Mouse (Mus musculus) cerebellum, adult 2 months (tissue): ENCODE measurements around the gene Fbxw7.

Source experiments
- CTCF ChIP-seq: fragments of 200-500 bp; IDR thresholded peaks from 2 replicates; pipeline ENCODE4 v1.5.1; 2011; ENCODE audit warnings: low read depth, mild to moderate bottlenecking, control low read depth, low read length, moderate library complexity, borderline replicate concordance; ENCODE audit not compliant: insufficient read depth
- POLR2A ChIP-seq: fragments of 200-500 bp; IDR thresholded peaks from 2 replicates; pipeline ENCODE4 v1.6.1; 2011; ENCODE audit warnings: low read length, control low read depth, borderline replicate concordance; ENCODE audit not compliant: insufficient read depth

DNA sequence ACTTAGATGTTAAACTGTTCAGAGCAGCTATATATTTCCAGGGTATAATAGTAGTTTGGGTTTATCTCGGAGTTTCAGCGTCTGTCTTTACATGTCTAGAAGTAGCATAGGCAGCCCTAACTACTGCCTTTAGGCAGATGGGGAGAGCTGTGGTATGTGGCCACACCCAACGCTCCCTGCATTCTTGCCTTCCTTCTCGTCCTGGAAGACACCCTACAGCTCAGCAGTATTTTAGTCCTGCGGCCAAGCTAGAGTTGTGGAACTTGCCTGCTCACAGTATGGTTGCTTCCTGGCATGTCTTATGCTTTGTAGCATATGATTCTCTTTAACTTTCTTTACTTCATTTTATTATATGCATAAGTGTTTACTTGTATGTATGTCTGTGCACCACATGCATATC is 156.5 kb downstream of the Fbxw7 start:
- TF ChIP-seq CTCF: no peak
- TF ChIP-seq POLR2A: no peak
